Mouse (Mus musculus): ENCODE results near the gene Syngr2.
A peak's percentile ranks its signal among the peaks of the same experiment; 100 is the strongest.

- TF ChIP-seq POLR2A (IDR thresholded peaks at IDR 0.05; ENCODE audit: low read depth, low read length): peak; percentile 90
- TF ChIP-seq CTCF (IDR thresholded peaks at IDR 0.05; ENCODE audit: extremely low read depth, insufficient read length, insufficient replicate concordance, low read depth, low read length): no peak
Measured at GRCm38 (mm10) chr11:117848985-117849671, 39.7 kb downstream of the Syngr2 start, which contains the start of gene Birc5.

All from small intestine, adult 2 months (tissue).